Mouse (Mus musculus) heart, postnatal 0 days (tissue): ENCODE results near the gene Itga8. TPM values are rescaled to one million over a fixed set of nuclear protein-coding genes. Genes with fewer than 3 reads are reported as not detected.

Experiments
- ATAC-seq: fragments of 200-750 bp; cut with Nextera tagmentation; 2 replicates; pipeline ENCODE4 v1.8.0; 2017; ENCODE audit warnings: low read depth, moderate number of reproducible peaks, moderate library complexity; ENCODE audit not compliant: insufficient read depth
- DNase-seq: peaks from one replicate; pipeline ENCODE4 v3.0.0-alpha.2; 2016; ENCODE audit warnings: low spot score
- H3K27ac ChIP-seq: fragments of 300-500 bp; sonication (generic); 2 replicates; pipeline ENCODE4 v1.5.1; 2014; ENCODE audit warnings: low read depth, mild to moderate bottlenecking
- H3K27me3 ChIP-seq: fragments of 300-500 bp; sonication (generic); 2 replicates; pipeline ENCODE4 v1.6.1; 2014; ENCODE audit warnings: low read length, mixed read lengths; ENCODE audit not compliant: control insufficient read depth, insufficient read depth
- H3K36me3 ChIP-seq: fragments of 300-500 bp; sonication (generic); replicated peaks from 2 replicates; pipeline ENCODE4 v1.6.1; 2014; ENCODE audit warnings: low read length, mixed read lengths; ENCODE audit not compliant: control insufficient read depth, insufficient read depth
- H3K4me1 ChIP-seq: fragments of 300-500 bp; sonication (generic); 2 replicates; pipeline ENCODE4 v1.6.1; 2014; ENCODE audit warnings: antibody characterized with exemption; ENCODE audit not compliant: control insufficient read depth, insufficient read depth
- H3K4me2 ChIP-seq: fragments of 300-500 bp; sonication (generic); 2 replicates; pipeline ENCODE4 v1.6.1; 2014; ENCODE audit warnings: low read depth, mild to moderate bottlenecking, low read length, moderate library complexity
- H3K4me3 ChIP-seq: fragments of 300-500 bp; sonication (generic); 2 replicates; pipeline ENCODE4 v1.5.1; 2014; ENCODE audit warnings: low read depth, low read length
- H3K9ac ChIP-seq: fragments of 300-500 bp; sonication (generic); replicated peaks from 2 replicates; pipeline ENCODE4 v1.6.1; 2014; ENCODE audit warnings: low read depth, low read length, mixed read lengths
- H3K9me3 ChIP-seq: fragments of 300-500 bp; sonication (generic); replicated peaks from 2 replicates; pipeline ENCODE4 v1.6.1; 2016; ENCODE audit warnings: low read length; ENCODE audit not compliant: control insufficient read depth
- CTCF ChIP-seq: IDR thresholded peaks from 2 replicates; pipeline ENCODE4 v1.5.1; 2016; ENCODE audit warnings: antibody characterized with exemption, control low read depth, low read depth
- EP300 ChIP-seq: IDR thresholded peaks from 2 replicates; pipeline ENCODE4 v1.6.1; 2016; ENCODE audit warnings: antibody characterized with exemption, low read depth
- WGBS: fragments of 180-500 bp; shearing (Covaris S2); extraction: QIAGEN DNeasy Blood & Tissue Kit; methylation state at CpG from one replicate; pipeline ENCODE4 v1.1.7; 2014; 5-methylcytosine and 5-hydroxymethylcytosine counted together
- polyA plus RNA-seq: library from polyadenylated mRNA; unstranded; fragments of >200 nt; fragmentation: Nextera tagmentation; extraction: Ambion mirVana; gene quantifications from 2 replicates; pipeline ENCODE4 v1.2.1, GENCODE M21; 2015
- total RNA-seq: library from RNA; depleted of rRNA; stranded (reverse); fragments of >200 nt; gene quantifications from 2 replicates; pipeline ENCODE4 v1.2.3, GENCODE M21; 2014; ENCODE audit warnings: low replicate concordance; rRNA removed

Gene Itga8
- total RNA-seq (12.8 and 15.0 TPM in 2 replicates), polyA plus RNA-seq (5.3 and 5.6 TPM in 2 replicates)

DNA sequence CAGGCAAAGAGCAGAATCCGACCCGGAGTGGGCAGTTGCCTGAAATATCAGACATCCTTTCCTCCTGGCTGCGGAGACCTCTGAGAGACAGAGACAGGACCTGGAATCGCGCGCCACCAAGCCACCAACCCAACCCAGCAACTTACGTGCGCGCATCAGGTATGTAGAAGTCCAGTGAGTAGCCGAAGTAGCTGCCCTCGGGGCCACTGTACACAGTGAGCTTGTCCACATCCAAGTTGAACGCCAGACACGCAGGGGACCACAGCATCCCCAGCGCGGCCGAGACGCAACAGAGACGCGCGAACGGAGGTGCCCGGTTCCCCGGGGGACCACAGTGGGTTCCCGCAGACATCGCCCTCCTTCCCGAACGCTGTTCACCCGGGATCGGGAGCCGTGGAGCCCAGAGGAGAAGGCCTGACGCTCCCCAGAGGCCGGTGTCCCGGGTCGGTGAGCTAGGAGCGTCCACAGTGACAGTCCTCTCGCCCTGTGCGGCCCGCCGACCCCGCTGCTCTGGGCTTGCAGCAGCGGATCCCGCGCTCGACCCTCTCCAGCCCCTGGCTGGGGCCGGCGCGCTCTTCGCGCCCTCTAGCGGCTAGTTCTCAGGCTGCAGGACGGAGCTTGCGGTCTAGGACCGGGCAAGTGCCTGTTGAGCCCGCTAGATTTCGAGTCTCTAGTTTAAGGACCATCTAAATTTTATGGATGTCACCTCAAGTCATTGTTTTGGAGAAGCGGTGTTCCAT is at the start of gene Itga8:
Itga8 (minus strand) TSS at position 492 of the 740 bp plus-strand sequence.
- H3K27ac ChIP-seq = no peak within 1 kb of the TSS
- DNase-seq = peak; percentile 65
- peak within 1 kb of the TSS; percentile 47 for H3K9ac ChIP-seq
- no peaks in the 10 kb centered on the region for H3K36me3 ChIP-seq
- no peaks in the 10 kb centered on the region for H3K9me3 ChIP-seq
- H3K4me1 ChIP-seq = no peaks in the 10 kb centered on the region
- peak within 1 kb of the TSS; percentile 84 for H3K4me2 ChIP-seq
- TF ChIP-seq CTCF (peak; percentile 90), EP300 (no peak)
- peak within 1 kb of the TSS; percentile 61 for H3K4me3 ChIP-seq
- under 1% methylated on average over 49 of the region's 56 CpGs for whole genome bisulfite sequencing
- H3K27me3 ChIP-seq = peaks cover 15% of the 10 kb centered on the region
- ATAC-seq = peak; percentile 92

DNA sequence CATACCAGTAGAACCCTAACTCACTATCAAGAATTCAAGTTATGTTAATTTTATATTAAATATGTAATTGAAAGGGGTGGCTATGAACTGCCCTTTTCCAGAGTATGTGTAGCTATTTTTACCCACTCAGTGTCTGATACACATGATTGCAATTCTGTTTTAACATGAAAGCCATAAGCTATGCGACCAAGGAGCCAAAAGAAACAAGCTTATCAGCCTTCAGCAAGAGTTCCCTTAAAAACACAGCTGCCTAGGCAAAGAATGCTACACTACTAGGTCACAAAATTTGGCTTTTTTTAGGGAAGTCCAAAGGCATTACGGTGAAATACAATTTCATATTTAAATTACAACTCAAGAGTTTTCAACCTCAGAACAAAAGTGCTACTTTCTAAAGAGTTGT is 47.2 kb upstream of the Itga8 start:
- H3K9me3 ChIP-seq = no peaks in the 10 kb centered on the region
- H3K9ac ChIP-seq = 0 out of 2 replicates have a peak overlapping the region, but pooled peaks have one; percentile 14
- TF ChIP-seq CTCF (no peak), EP300 (no peak)
- H3K4me1 ChIP-seq = peaks cover 7% of the 10 kb centered on the region
- peak; percentile 35 for DNase-seq
- peaks cover 8% of the 10 kb centered on the region for H3K36me3 ChIP-seq
- no peak overlapping the region for H3K4me3 ChIP-seq
- 23% methylated on average over 2 of the region's 2 CpGs for WGBS
- H3K27me3 ChIP-seq = no peaks in the 10 kb centered on the region
- peak overlapping the region; percentile 49 for H3K27ac ChIP-seq
- no peak for ATAC-seq
- no peak overlapping the region for H3K4me2 ChIP-seq

DNA sequence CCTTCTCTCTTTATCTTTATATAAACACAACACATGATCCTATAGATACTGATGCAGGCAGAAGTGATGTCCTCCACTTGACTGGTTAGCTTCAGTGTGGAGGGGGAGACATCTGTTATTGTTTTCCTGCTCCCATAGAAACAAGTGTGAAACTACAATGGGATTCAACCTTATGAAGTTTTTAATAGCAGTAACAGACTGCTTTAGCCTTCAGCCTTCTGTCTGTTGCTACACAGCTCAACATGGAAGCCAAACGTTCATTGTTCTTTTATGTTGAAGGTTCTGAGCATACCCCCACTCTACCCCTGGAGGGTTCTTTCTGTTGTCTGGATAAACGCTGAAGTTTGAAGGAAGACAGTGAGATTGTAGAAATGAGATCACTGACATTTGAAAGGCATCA is 30.2 kb upstream of the Itga8 start:
- no peaks in the 10 kb centered on the region; the same call in 1 of the 2 replicates for H3K4me1 ChIP-seq
- TF ChIP-seq CTCF (no peak), EP300 (no peak)
- no peaks in the 10 kb centered on the region for H3K36me3 ChIP-seq
- no peak overlapping the region for H3K9ac ChIP-seq
- WGBS = 44% methylated on average over 2 of the region's 2 CpGs
- no peak overlapping the region for H3K4me3 ChIP-seq
- H3K27ac ChIP-seq = no peak overlapping the region
- no peak for DNase-seq
- H3K4me2 ChIP-seq = no peak overlapping the region
- H3K27me3 ChIP-seq = no peaks in the 10 kb centered on the region
- no peak for ATAC-seq
- no peaks in the 10 kb centered on the region for H3K9me3 ChIP-seq

DNA sequence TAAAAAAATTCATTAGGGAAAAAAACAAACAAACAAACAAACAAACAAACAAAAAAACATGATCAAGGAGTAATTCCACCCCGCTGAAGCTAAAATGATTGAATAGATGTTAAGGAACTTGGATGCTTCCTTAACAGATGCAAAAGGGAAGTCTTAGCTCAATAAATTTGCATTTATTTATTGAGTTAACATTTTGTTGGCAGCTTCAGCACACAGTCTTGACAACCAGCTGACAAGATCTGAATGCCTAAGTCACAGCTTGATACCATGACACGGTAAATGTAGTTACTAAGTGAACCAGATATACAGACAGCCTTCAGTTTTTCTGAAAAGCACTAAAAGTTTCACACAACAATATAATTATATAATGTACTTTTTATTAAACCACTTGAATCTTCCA is 27.9 kb upstream of the Itga8 start:
- Histone ChIP-seq H3K27ac (no peak overlapping the region), H3K4me3 (no peak overlapping the region), H3K27me3 (no peaks in the 10 kb centered on the region), H3K36me3 (no peaks in the 10 kb centered on the region), H3K9ac (no peak overlapping the region), H3K4me1 (no peaks in the 10 kb centered on the region; the same call in 1 of the 2 replicates), H3K9me3 (no peaks in the 10 kb centered on the region), H3K4me2 (no peak overlapping the region)
- ATAC-seq (no peak), DNase-seq (no peak)
- TF ChIP-seq EP300 (no peak), CTCF (no peak)
- 66% methylated on average over 2 of the region's 2 CpGs for WGBS

DNA sequence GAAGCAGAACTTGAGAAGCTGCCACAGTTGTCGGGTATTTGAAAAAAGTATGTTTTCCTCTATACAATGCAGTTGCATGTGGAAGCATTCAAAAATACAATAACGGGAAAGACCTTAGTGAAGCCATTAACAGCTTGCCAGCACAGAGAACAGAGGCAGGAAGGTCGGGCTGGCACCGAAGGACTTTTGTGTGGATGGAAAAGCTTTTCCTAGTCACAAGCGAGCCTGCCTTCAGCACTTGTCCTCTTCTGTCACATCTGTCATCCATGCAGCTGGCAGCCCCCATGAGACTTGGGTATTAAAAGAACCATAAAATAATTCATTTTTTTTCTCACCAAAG is 27.3 kb upstream of the Itga8 start:
- Histone ChIP-seq H3K4me2 (peak overlapping the region; percentile 36; the same call in 1 of the 2 replicates), H3K9me3 (no peaks in the 10 kb centered on the region), H3K4me1 (no peaks in the 10 kb centered on the region; the same call in 1 of the 2 replicates), H3K36me3 (no peaks in the 10 kb centered on the region), H3K9ac (no peak overlapping the region), H3K4me3 (no peak overlapping the region), H3K27me3 (no peaks in the 10 kb centered on the region), H3K27ac (no peak overlapping the region)
- WGBS = 34% methylated on average over 5 of the region's 5 CpGs
- TF ChIP-seq EP300 (no peak), CTCF (no peak)
- DNase-seq (no peak), ATAC-seq (no peak)
